Mouse (Mus musculus): ENCODE measurements at regions not wholly inside any gene's neighbourhood (a gene's known extent, or its start where the extent isn't known, plus 50 kb on each side); places are given as distances from the start of the nearest gene placed in this dataset.

DNA sequence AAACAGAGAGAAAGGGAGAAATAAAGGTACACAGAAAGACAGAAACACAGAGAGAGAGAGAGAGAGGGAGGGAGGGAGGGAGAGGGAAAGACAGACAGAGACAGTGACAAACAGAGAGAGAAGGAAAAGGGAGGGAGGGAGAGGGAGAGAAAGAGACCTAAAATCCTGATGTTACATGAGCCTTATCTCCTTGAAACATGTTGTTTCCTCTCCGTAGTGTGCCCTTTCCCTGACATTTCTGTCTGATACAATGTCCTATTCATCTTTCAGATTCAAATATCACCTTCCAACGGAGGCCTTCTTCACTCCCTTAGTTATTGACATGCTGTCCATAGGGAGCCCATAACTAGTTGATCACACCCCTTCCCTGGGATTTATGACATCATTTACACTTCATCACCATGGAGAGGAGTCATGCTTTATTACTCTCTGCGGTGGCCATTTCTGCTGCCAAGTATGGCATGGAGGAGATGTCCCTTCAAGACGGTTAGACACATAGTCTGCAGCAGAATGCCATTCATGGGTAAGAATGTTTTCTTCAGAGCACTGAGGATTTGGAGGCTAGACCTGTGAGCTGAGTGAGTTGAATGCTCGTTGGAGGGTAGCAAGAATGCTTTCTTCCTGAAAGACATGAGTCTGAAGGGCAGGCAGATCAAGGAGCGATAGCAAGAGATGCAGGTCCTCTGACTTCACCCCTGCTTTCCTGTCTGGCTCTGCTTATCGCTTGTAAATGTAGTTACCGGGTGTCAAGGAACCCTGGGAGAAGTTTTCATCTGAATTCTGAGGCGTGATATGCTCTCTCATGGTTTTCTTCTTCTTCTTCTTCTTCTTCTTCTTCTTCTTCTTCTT is 100.3 kb upstream of the Samsn1 start:
- no peaks in the 10 kb centered on the region for H3K36me3 ChIP-seq (replicated peaks)
- H3K4me3 ChIP-seq (replicated peaks), result no peak overlapping the region
- no peak overlapping the region for H3K4me2 ChIP-seq
- no peak overlapping the region for H3K9ac ChIP-seq
- no peak overlapping the region for H3K27ac ChIP-seq (replicated peaks)
- H3K27me3 ChIP-seq, result no peaks in the 10 kb centered on the region
- no peak for ATAC-seq (ENCODE audit: insufficient read depth)
- no peaks in the 10 kb centered on the region for H3K9me3 ChIP-seq (replicated peaks)
- 0 out of 2 replicates have a peak, but pooled peaks cover 4% of the 10 kb centered on the region for H3K4me1 ChIP-seq (replicated peaks)
- WGBS (ENCODE audit: insufficient replicate concordance), result 27% methylated on average over 9 of the region's 9 CpGs

DNA sequence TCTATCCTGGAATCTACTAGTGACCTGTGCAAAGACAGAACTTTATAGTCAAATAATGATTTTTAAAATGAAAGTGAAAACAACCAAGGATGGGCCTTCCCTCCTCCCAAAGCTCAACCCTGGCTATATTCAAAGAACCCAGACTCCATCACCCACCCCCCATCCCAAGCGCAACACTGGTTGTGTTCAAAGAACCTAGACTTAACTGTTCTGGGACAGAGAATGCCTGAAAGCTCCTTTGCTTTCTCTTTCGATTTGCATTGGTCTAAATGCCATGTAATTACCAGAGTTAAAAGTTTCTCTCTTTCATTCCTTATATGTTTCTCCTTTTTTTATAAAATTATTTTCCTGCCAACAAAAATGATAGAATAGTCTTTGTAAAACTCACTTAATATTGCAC is 98.6 kb upstream of the Samsn1 start:
- no peak for ATAC-seq (ENCODE audit: insufficient read depth)
- Histone ChIP-seq H3K36me3 (replicated peaks) (no peaks in the 10 kb centered on the region), H3K4me1 (replicated peaks) (0 out of 2 replicates have a peak, but pooled peaks cover 4% of the 10 kb centered on the region), H3K4me3 (replicated peaks) (no peak overlapping the region), H3K9ac (no peak overlapping the region), H3K4me2 (no peak overlapping the region), H3K9me3 (replicated peaks) (no peaks in the 10 kb centered on the region), H3K27me3 (no peaks in the 10 kb centered on the region), H3K27ac (replicated peaks) (no peak overlapping the region)
- 70% methylated on average over 2 of the region's 2 CpGs for WGBS (ENCODE audit: insufficient replicate concordance)

DNA sequence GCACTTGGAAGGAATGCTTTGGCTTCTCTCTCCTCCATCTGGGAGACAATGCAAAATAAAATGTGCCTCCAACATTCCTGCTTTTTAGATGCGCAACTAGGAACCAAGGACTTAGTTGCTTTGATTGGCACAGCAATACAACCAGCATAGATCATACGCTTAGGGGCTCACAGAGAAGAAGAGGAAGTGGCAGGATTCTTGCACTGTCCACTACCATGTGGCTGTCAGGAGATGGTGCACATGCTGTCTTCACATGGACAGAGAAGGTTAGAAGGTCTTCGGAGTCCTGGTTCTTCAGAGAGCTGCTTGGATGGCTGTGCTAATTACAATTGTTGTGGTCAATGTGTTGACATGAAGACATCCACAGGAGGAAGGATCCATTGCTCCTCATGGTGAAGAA is 88.3 kb upstream of the Samsn1 start:
- ATAC-seq (ENCODE audit: insufficient read depth), result no peak
- Histone ChIP-seq H3K27me3 (no peaks in the 10 kb centered on the region), H3K9me3 (replicated peaks) (no peaks in the 10 kb centered on the region), H3K4me3 (replicated peaks) (no peak overlapping the region), H3K27ac (replicated peaks) (no peak overlapping the region), H3K36me3 (replicated peaks) (no peaks in the 10 kb centered on the region), H3K9ac (no peak overlapping the region), H3K4me2 (no peak overlapping the region), H3K4me1 (replicated peaks) (no peaks in the 10 kb centered on the region)
- 63% methylated on average over 3 of the region's 3 CpGs for WGBS (ENCODE audit: insufficient replicate concordance)

DNA sequence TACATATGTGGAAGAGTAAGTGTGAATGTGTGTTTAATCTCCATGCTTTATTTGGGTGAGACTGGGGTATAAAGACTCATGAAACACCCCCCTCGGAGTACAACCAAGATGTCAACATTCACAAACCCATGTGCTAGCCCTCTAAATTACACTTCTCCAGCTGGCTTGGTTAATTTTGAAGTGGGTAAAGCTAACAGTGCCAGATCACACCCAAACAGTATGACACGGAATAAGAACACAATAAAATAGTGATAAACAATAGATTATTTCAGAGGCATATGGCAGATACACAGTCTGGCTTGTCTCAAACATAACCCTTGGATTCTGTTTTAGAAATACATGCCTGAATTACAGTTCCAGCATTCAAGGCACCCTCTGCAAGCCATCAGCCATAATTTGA is 86.4 kb upstream of the Samsn1 start:
- no peak overlapping the region for H3K4me3 ChIP-seq (replicated peaks)
- ATAC-seq (ENCODE audit: insufficient read depth), result no peak
- no peak overlapping the region for H3K4me2 ChIP-seq
- no peaks in the 10 kb centered on the region for H3K36me3 ChIP-seq (replicated peaks)
- H3K9me3 ChIP-seq (replicated peaks), result no peaks in the 10 kb centered on the region
- no peak overlapping the region for H3K9ac ChIP-seq
- H3K27me3 ChIP-seq, result no peaks in the 10 kb centered on the region
- no peaks in the 10 kb centered on the region for H3K4me1 ChIP-seq (replicated peaks)
- H3K27ac ChIP-seq (replicated peaks), result no peak overlapping the region
- 58% methylated on average over 2 of the region's 2 CpGs for WGBS (ENCODE audit: insufficient replicate concordance)

DNA sequence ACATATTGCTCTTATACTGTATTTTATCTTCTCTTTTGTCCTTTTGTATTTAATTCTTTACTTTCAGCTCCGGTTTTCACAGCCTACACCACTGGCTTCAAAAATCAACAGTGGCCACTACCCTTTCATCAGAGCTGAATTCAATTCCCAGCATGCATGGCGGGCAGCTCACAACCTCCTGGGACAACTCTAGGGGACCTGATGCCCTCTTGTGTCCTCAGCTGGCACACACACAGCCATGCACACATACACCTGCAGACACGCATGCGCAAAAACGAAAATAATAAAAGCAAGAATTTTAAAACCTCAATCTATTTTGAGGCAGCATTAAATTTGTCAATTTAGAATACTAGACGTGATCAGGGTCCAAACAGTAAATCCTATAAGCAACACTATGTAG is 82.6 kb upstream of the Samsn1 start:
- Histone ChIP-seq H3K4me3 (replicated peaks) (no peak overlapping the region), H3K4me2 (no peak overlapping the region), H3K27me3 (no peaks in the 10 kb centered on the region), H3K36me3 (replicated peaks) (no peaks in the 10 kb centered on the region), H3K9me3 (replicated peaks) (no peaks in the 10 kb centered on the region), H3K9ac (no peak overlapping the region), H3K4me1 (replicated peaks) (no peaks in the 10 kb centered on the region), H3K27ac (replicated peaks) (no peak overlapping the region)
- no peak for ATAC-seq (ENCODE audit: insufficient read depth)
- 73% methylated on average over 6 of the region's 6 CpGs for WGBS (ENCODE audit: insufficient replicate concordance)

DNA sequence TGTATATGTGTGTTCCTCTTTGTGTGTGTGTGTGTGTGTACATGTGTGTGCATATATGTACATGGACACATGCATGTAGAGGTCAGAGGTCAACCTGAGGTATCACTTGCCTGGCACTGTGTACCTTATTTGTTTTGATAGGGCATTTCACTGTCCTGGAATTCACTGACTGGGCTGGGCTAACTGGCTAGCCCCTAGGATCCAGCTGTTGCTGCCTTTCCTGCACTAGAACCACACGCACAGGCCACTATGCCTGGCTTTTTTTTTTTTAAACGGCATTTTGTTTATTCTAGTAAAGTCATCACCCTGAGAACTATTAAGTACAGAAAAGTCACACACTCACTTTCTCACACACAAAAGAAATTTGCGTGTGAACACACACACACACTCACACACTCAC is 79.7 kb upstream of the Samsn1 start:
- Histone ChIP-seq H3K27me3 (no peaks in the 10 kb centered on the region), H3K36me3 (replicated peaks) (no peaks in the 10 kb centered on the region), H3K4me1 (replicated peaks) (no peaks in the 10 kb centered on the region), H3K4me2 (no peak overlapping the region), H3K9ac (no peak overlapping the region), H3K4me3 (replicated peaks) (no peak overlapping the region), H3K9me3 (replicated peaks) (no peaks in the 10 kb centered on the region), H3K27ac (replicated peaks) (no peak overlapping the region)
- 66% methylated on average over 3 of the region's 3 CpGs for WGBS (ENCODE audit: insufficient replicate concordance)
- ATAC-seq (ENCODE audit: insufficient read depth), result no peak

DNA sequence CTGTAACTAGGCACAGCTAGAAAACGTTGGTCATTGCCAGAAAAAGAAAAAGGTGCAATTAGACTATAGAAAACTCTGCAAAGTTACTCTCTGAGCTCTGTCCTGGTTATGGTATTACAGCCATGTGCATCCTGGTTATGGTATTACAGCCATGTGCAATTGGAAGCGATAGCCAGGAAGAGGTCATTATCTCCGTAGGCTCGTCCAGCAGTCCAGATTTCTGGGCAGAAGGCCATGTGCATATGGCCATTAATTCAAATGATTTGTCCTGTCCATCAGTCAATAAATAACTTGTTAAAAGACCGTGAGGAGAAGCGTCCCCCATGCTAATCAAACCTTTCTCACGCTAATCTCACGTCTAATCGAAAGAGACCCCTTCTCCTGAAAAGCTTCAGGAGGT is 75.7 kb upstream of the Samsn1 start:
- no peak overlapping the region for H3K9ac ChIP-seq
- 69% methylated on average over 9 of the region's 9 CpGs for WGBS (ENCODE audit: insufficient replicate concordance)
- no peaks in the 10 kb centered on the region for H3K36me3 ChIP-seq (replicated peaks)

DNA sequence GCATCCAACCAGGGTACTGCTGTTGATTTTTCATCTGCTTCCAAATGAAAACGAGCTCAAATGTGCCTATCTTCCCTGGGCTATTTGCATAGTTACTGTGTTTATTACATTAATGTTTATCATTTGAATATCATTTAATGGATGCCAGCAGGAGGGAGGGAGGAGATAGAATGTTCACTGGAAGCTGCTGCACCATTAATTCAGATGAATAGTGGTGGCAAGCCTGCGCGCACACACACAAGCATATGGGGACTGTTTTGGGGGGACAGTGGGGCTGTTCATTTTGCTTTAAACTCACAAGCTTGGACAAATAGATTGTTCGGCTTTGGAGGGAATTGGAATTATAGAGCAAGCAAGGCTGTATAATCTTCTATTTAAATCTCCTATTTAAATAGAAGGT is 74.3 kb upstream of the Samsn1 start:
- Histone ChIP-seq H3K4me3 (replicated peaks) (no peak overlapping the region), H3K27me3 (no peaks in the 10 kb centered on the region), H3K9ac (no peak overlapping the region), H3K9me3 (replicated peaks) (no peaks in the 10 kb centered on the region), H3K36me3 (replicated peaks) (no peaks in the 10 kb centered on the region), H3K4me1 (replicated peaks) (no peaks in the 10 kb centered on the region), H3K27ac (replicated peaks) (no peak overlapping the region), H3K4me2 (no peak overlapping the region)
- no peak for ATAC-seq (ENCODE audit: insufficient read depth)
- 74% methylated on average over 4 of the region's 4 CpGs for WGBS (ENCODE audit: insufficient replicate concordance)

More for the DNA sequence above, 75.7 kb upstream of the Samsn1 start:
- Histone ChIP-seq H3K9me3 (replicated peaks) (no peaks in the 10 kb centered on the region), H3K4me1 (replicated peaks) (no peaks in the 10 kb centered on the region), H3K4me2 (no peak overlapping the region), H3K4me3 (replicated peaks) (no peak overlapping the region), H3K27me3 (no peaks in the 10 kb centered on the region), H3K27ac (replicated peaks) (no peak overlapping the region)
- no peak for ATAC-seq (ENCODE audit: insufficient read depth)

DNA sequence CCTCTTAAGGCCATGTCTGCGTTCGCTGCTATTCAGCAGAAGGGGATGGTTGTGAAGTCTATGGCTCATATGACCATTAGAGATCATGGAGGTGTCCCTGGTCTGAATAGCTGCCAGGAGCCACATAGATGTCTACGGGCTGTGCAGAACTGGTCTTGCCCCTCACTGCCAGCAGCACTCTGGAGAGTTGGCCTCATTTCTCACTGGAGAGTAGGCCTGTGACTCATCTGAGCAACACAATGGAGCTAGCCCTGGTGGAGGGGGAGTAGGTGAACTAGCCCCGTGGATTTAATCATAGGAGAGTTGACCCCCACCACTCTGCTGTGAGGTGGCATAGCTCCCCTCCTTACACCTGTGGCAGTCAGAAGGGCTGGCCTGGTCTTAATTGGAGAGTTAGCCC is 63.3 kb upstream of the Samsn1 start:
- Histone ChIP-seq H3K4me1 (replicated peaks) (no peaks in the 10 kb centered on the region), H3K4me2 (no peak overlapping the region), H3K9ac (no peak overlapping the region), H3K9me3 (replicated peaks) (no peaks in the 10 kb centered on the region), H3K36me3 (replicated peaks) (no peaks in the 10 kb centered on the region), H3K27me3 (no peaks in the 10 kb centered on the region), H3K4me3 (replicated peaks) (no peak overlapping the region), H3K27ac (replicated peaks) (no peak overlapping the region)
- ATAC-seq (ENCODE audit: insufficient read depth), result no peak
- 68% methylated on average over 4 of the region's 4 CpGs for WGBS (ENCODE audit: insufficient replicate concordance)

DNA sequence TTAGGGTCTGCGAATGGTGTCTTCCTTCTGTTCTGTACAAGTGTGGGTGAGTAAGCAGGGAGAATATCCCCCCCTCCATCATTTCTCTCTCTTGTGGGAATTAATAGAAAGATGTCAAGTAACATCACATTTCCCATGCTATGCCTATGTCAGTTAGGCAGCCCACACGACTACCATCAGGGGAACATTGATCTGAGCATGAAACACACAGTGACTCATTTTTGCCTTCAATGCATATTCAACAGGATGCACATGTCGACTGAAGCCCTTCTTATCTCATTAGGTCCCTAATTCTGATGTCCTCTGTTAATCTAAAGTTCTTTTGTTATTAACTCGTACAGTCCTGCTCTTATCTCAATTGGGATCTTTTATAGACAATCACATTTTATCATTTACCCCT is 60.4 kb upstream of the Samsn1 start:
- H3K9me3 ChIP-seq (replicated peaks), result no peaks in the 10 kb centered on the region
- H3K4me1 ChIP-seq (replicated peaks), result no peaks in the 10 kb centered on the region
- H3K4me3 ChIP-seq (replicated peaks), result no peak overlapping the region
- H3K27ac ChIP-seq (replicated peaks), result no peak overlapping the region
- 38% methylated on average over 4 of the region's 4 CpGs for WGBS (ENCODE audit: insufficient replicate concordance)
- no peaks in the 10 kb centered on the region for H3K36me3 ChIP-seq (replicated peaks)
- ATAC-seq (ENCODE audit: insufficient read depth), result no peak
- H3K4me2 ChIP-seq, result no peak overlapping the region
- no peak overlapping the region for H3K9ac ChIP-seq
- H3K27me3 ChIP-seq, result no peaks in the 10 kb centered on the region

DNA sequence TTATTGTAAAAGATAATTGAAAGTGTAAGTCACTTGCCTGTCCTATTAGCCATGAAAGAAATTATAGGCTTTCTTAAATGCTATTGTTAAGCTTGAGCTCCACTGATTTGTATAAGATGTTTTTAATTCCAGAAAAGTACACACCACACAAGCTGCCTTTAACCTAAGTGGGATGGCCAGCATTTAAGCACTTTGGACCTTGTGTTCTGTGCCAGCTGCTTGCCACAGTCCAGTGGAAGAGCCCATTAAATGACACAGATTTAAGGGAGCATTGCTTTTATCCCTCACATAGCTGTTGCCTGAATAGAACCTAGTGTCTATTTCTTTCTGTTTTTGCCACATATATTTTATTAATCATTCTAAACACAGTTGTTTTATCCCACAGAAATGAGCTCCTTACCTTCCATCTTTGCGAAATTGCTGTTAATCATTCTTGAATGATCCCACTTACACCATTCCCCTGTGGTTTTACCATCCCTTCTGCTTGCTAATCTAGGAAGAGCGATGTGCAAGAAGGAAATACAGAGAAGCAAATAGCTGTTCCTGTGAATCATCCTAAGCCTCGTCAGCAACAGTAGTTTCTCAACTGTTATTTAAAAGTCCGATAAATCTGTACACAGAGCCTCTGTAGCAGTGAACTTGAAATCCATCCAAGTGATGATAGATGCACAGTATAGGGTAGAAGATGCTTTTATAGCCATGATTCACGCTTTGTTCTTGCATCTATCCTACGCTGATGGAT is 57.9 kb upstream of the Samsn1 start:
- Histone ChIP-seq H3K4me3 (replicated peaks) (no peak overlapping the region), H3K4me1 (replicated peaks) (no peaks in the 10 kb centered on the region), H3K4me2 (no peak overlapping the region), H3K9me3 (replicated peaks) (no peaks in the 10 kb centered on the region), H3K36me3 (replicated peaks) (no peaks in the 10 kb centered on the region), H3K9ac (no peak overlapping the region), H3K27me3 (no peaks in the 10 kb centered on the region), H3K27ac (replicated peaks) (no peak overlapping the region)
- WGBS (ENCODE audit: insufficient replicate concordance), result 68% methylated on average over 6 of the region's 6 CpGs
- ATAC-seq (ENCODE audit: insufficient read depth), result no peak
